Mouse (Mus musculus) liver, embryonic 14.5 days (tissue): ENCODE measurements around the gene Dlgap4.

ENCODE experiments used
- CTCF ChIP-seq: IDR thresholded peaks from 2 replicates; pipeline ENCODE4 v1.5.1; 2016; ENCODE audit warnings: antibody characterized with exemption, low read depth, control low read depth
- EP300 ChIP-seq: IDR thresholded peaks from 2 replicates; pipeline ENCODE4 v1.6.1; 2016; ENCODE audit warnings: antibody characterized with exemption, low read depth

DNA sequence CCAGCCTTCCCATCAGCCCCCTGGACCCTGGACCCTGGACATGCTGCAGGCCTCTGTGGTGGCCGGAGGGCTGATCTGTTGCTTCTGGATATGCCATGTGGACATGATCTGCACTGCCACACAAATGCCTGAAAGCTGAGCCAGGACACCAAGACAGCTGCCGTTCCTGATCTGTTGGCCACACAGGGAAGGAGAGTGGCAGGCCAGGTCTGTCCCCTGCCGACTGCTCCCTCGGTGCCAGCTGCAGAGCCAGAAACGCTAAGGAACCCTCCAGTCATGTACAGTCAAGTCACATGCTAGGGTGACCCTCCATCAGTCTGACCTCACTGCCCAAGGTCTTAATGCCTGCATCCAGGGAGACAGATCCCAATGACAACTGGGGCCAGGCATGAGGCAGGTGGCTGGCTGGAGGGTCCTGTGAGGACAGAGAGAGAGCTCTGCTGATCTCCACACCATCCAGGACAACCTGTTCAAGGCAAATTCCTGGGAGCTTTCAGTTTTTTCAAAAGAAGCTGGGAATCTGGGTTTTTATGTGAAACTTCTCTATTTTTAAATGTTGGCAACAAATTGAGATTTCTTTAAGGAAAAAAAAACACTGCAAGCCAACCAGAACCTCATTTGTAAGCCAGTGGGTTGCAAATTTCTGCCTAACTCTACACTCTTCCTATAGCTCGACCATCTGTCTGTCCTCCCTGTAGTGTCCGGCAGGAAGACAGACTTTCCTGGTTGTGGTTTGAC is 36.5 kb upstream of the Dlgap4 start:
- TF ChIP-seq EP300 (no peak), CTCF (no peak)
